Mouse (Mus musculus) liver (tissue): ENCODE results near the gene Lyrm9.
"Not testable (repeated sequence)": the region's sequence is repeated elsewhere in the genome, so short reads cannot be mapped to it uniquely, and the experiment has no call there.

Experiments
- DNase-seq: peaks from one replicate; pipeline ENCODE4 v3.0.0-alpha.2; 2020; ENCODE audit warnings: mixed read lengths

Lyrm9 gene

DNA sequence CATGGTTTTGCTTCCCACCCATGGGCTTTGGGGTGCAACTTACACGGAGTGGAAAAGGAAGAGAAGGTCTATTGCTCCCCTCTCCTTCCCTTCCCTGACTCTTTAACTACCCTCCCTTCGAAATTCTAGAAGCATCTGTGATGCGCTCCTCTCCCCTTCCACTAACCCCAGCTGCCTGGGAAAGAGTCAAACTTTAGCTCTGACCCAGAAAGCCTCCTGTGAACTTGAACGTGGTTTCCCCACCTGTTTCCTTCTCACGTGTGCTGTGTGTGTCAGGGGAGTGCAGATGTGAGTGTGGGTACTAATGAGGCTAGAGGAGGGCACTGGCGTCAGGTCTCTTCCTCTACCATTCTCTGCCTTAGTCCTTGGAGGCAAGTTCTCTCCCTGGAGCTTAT is 25.5 kb downstream of the Lyrm9 start:
- no peak for DNase-seq

DNA sequence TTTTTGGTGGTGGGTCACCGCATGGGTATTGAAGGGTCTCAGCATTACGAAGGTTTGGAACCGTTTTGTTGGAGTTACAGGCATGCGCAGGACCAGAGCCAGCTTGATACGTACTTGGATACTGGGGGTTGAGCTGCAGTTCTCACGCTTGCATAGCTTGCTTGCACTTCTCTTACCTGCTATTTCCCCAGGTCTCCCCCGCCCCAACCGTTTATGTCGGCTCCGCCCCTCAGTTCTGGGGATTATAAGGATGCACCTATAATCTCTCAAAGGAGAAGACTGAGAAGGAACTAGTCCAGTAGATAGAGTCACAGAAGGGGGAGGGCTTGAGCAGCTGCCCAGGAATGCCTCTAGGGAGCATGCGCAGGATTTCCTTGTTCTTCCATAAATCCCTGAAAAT is 26.1 kb downstream of the Lyrm9 start:
- no peak for DNase-seq

DNA sequence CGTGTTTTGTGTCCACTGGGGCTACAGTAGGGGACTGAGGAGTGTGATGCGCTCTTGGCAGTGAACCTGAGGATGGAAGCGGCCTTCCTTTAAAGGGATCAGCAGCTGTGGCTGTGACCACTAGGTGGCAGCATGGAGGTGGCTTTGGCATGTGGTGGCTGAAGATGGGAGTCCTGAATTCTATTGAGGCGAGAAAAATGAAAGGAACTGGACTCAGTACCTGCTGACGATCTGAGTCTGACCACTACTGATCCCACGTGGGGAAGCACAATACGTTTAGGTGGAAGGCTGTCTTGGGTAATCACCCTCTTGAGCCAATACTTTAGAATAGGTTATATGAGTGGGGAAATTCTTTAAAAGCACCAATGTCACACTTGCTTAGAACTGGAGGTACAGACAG is 29.9 kb downstream of the Lyrm9 start:
- peak; percentile 82 for DNase-seq

DNA sequence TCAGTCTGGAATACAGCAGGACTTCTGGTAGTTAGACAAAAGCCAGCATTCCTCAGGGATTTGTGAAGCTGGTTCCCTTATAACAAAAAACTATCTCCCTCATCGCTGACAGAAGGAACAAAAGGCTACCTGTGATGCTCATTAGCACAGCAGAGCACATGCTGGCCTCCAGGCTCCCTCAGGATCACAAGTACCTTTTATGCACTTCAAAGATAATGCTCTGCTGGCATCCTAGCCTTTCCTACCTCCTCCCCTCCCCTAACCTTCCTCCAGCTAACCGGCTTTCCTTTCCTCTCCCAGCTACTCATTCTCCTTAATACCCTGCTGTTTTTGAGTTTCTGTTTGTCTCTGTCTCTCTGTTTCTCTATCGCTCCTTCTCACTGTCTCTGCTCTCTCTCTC is 31.2 kb downstream of the Lyrm9 start:
- DNase-seq = no peak

DNA sequence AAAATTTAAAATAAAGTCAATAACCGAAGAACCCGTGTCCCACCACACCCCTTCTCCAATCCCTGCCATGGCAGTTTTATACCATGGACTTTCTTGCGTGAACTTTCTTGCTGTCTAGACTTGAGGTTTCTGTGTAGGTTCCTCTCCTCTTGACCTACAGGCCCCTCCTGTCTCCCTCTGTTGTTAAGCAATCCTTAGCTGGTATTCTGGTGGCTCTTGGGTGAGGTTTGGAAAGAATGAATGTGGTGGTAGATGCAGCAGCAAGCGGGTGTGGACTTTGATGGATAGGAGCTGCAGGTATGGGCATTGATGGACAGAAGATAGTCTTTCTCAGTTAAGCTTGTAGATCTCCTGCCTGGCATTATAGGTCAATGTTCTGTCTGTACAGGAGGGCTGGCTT is 37.5 kb downstream of the Lyrm9 start:
- no peak for DNase-seq

DNA sequence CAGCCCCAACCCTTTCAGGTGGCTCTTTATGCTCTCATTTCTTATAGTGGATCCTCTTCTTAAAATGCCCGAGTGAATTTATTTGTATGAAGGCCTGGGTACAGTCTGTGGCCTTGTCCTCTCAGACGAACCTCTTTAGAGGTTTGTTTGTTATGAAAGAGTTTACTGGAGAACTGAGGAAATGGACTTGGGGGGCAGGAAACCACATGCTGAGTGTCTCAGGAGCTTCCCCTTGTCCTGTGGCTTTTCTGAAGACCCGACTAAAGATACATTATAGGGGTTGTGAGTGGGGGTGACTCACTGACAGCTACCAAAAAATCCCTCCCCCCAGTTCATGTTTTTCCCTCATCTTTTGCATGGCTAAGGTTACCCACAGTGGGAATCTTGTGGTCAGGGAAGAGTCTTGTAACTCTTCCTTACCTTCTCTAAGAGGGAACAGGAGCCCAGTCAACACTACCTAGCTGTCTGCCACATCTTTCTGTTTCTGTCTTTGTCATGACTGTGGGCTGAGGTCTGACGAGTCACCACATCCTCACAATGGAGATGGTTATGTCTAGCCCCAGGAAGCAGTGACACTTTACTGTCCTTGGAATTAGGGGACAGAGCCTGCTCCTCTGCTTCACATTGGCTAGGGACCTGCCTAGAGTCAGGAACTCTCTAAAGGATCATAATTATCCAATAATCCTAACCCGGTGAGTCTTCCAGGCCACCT is 38.3 kb downstream of the Lyrm9 start:
- DNase-seq = no peak

DNA sequence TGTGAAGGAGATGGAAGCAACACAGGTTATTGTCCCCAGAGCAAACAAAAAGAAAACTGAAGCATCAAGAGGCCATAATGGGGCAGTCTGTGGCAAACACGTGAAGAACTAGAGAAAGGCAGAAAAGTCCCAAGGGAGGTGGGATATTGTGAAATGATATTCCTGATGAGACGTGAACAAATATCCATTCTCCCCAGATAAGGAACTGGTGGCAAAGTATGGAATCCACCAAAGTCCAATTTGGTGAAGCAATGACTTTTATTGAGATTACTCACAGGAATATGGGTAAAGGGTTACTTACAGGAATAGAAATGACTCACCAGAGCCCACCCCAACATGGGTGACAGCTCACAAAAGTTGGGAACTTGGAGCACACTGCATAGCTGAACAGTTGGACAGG is 38.9 kb downstream of the Lyrm9 start:
- no peak for DNase-seq

DNA sequence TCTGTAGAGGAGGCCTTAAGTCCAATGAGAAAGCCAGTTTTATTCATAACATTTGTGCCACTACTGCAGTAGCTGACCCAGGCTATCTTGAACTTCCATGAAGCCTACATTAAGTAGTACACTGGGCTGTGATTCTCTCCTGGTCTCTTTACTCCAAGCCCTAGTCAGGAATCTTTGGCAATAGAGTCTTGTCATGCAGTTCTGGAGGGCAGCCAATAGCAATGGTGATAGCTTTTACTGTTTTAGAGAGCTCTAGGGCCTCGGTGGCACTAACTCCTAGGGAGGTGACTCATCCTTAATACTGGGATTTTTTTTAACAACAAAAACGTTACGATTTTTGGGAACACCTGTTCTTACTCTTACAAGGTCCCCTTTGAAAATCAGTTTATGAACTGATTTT is 40.1 kb downstream of the Lyrm9 start:
- no peak for DNase-seq

DNA sequence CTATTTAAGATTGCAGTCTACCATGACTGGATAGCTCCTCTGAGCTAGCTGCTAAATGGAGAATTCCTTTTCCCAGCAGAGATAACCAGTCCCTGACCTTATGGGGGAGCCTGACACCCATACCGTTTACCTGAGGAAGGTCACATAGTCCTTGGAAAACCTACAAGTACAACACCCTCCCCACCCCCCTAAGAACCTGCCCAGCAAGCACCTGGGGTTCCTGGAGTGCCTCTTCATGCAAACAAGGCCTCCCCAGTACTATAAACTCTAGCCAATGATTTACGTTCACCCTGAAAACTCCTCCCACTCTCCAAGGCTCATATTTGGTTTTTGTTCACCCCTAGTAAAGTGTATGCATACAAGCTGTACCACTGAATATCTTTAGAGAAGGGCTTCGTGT is 41.3 kb downstream of the Lyrm9 start:
- no peak for DNase-seq

DNA sequence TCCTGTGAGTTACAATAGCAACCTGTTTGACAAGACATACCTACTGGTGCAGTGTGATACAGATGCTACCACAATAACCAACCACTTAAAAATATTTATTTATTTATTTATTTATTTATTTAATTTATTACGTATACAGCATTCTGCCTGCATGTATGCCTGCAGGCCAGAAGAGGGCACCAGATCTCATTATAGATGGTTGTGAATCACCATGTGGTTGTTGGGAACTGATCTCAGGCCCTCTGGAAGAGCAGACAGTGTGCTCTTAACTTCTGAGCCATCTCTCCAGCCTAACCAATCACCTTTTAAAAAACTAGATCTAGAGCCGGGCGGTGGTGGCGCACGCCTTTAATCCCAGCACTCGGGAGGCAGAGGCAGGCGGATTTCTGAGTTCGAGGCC is 42.8 kb downstream of the Lyrm9 start:
- DNase-seq = not testable (repeated sequence)

DNA sequence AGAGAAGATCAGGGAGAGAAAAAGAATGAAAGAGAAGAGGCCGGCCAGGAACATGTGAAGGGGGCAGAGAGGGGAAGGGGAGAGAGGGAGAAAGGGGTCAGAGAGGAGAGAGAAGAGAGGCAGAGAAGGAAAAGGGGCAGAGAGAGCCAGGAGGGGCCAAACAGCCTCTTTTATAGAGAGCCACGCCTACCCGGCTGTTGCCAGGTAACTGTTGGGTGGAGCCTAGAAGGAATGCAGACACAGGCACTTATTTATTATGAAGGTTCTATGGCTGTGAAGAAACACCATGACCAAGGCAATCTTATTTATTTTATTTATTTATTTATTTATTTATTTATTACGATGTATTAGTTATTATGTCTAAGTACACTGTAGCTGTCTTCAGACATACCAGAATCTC is 44.5 kb downstream of the Lyrm9 start:
- no peak for DNase-seq

DNA sequence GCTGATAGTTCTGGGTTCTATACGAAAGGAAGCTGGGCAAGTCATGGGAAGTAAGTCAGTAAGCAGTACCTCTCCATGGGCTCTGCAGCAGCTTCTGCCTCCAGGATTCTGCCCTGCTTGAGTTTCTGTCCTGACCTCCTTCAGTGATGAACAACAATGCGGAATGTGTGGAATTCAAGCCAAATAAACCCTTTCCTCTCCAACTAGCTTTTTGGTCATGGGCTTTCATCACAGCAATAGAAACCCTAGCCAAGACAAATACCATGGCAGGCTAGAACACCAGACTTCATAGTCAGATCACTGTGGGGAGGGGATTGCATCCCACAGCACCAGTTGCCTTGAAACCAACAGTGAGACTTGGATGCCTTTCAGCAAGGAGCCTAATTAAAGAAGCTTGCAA is 46.4 kb downstream of the Lyrm9 start:
- no peak for DNase-seq

DNA sequence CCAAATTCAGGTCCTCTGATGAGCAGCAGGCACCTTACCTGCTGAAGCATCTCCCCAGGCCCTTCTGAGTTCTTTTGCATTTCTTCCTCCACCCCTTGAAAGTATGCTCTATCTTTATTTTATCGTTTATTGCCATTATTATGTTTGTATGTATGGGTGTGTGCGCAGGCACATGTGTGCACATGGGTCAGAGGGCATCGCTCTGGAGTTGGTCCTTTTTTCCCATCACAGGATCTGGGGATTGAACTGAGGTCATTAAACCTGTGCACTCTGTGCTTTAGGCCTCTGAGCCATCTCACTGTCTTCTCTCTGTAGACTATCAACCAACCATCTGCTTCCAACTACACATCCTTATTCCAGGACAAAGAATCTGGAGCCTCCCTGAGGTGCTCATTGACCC is 53.3 kb downstream of the Lyrm9 start:
- DNase-seq = no peak

DNA sequence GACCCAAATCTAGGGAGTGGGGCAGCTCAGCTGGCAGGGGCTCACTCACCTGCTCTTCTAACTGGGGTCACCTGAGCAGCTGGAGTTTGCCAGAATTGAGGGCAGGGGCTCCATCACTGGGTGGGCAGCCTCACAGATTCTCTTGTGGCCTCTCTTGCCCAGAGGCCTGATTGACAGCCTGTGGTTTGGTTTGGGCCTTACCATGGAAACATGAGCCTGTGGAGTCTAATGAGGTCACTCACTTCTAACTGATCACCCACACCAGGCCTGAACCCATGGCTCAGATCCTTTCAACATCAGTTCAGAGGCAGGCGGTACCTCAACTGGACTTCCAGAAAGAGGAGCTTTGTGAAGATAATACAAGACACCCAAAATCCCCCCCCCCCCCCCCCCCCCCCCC is 60.3 kb downstream of the Lyrm9 start:
- DNase-seq = no peak

DNA sequence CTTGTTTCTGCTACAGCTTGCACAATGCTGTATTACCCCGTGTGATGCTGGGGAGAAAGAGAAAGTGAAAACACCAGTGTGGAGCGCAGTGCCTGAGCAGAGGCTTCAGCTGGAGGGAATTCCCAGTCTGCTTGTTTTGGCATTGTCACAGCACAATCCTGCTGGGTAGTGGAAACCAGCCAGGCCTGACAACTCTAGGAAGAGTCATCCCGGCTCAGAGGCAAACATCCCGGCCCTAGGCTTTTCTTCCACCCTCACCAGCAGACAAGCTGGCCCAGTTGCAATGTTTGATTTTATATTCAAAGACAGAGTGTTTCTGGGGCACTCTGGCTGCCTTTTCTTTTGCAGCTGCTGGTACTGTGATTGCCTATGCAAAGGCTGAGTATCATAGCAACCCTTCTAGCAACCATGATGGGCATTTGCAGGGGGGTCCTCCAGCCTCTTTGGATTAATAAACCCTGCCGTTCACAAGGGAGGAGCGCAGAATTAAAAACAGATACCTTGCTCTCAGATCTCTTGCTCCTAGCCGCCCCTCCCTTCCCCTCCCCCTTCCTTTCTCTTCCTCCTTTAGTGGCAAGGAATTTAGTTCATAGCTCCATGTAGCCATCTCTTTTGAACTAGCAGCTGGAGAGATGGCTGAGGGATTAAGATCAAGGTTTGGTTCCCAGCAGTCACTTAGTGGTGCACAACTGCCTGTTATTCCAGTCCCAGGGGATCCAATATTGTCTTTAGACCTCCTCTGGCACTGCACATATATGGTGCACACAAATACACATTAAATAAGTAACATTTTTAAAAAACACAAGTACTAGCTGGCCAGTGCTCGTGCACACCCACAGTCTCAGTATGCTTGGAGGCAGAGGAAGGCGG is 61.0 kb downstream of the Lyrm9 start:
- DNase-seq = peak; percentile 13

DNA sequence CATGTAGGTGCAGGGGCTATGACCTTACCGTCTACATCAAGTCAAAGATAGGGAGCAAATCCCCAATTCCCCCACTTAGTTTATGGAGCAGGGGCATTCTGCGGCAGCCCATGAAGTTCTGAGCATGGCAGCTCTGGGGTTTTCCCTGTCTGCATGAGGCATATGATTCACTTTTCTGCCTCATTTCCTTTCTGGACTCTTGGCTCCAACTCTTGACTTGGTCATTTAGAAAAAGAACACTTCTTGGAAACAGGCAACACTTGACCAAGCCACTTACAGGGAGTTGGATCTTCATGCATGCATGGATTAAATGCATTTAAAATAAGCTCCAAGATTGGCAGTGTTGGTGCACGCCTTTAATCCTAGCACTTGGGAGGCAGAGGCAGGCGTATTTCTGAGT is 62.8 kb downstream of the Lyrm9 start:
- no peak for DNase-seq
